Mouse (Mus musculus) midbrain, embryonic 13.5 days (tissue): Measurements from ENCODE around the gene Gm45618. TPM values are rescaled to one million over a fixed set of nuclear protein-coding genes. Genes with fewer than 3 reads are reported as not detected.

ENCODE experiments used
- ATAC-seq: fragments of 200-750 bp; cut with Nextera tagmentation; 2 replicates; pipeline ENCODE4 v1.8.0; 2017; ENCODE audit warnings: mild to moderate bottlenecking, moderate TSS enrichment, moderate library complexity
- H3K27ac ChIP-seq: fragments of 300-500 bp; sonication (generic); 2 replicates; pipeline ENCODE4 v1.5.1; 2015; ENCODE audit warnings: inconsistent platforms, mild to moderate bottlenecking, moderate library complexity
- H3K27me3 ChIP-seq: fragments of 300-500 bp; sonication (generic); 2 replicates; pipeline ENCODE4 v1.6.1; 2015; ENCODE audit warnings: mild to moderate bottlenecking, inconsistent platforms
- H3K36me3 ChIP-seq: fragments of 300-500 bp; sonication (generic); 2 replicates; pipeline ENCODE4 v1.6.1; 2015; ENCODE audit warnings: mild to moderate bottlenecking, inconsistent platforms
- H3K4me1 ChIP-seq: fragments of 300-500 bp; sonication (generic); replicated peaks from 2 replicates; pipeline ENCODE4 v1.6.1; 2015; ENCODE audit warnings: inconsistent platforms
- H3K4me2 ChIP-seq: fragments of 300-500 bp; sonication (generic); replicated peaks from 2 replicates; pipeline ENCODE4 v1.6.1; 2015; ENCODE audit warnings: moderate library complexity, mild to moderate bottlenecking, inconsistent platforms
- H3K4me3 ChIP-seq: fragments of 300-500 bp; sonication (generic); replicated peaks from 2 replicates; pipeline ENCODE4 v1.5.1; 2015; ENCODE audit warnings: mild to moderate bottlenecking, inconsistent platforms
- H3K9ac ChIP-seq: fragments of 300-500 bp; sonication (generic); replicated peaks from 2 replicates; pipeline ENCODE4 v1.6.1; 2015; ENCODE audit warnings: mild to moderate bottlenecking, inconsistent platforms
- H3K9me3 ChIP-seq: fragments of 300-500 bp; sonication (generic); 2 replicates; pipeline ENCODE4 v1.6.1; 2016; ENCODE audit warnings: mild to moderate bottlenecking, inconsistent platforms
- WGBS: fragments of 180-500 bp; shearing (Covaris S2); methylation state at CpG from one replicate; pipeline ENCODE4 v1.1.7; 2015; 5-methylcytosine and 5-hydroxymethylcytosine counted together
- polyA plus RNA-seq: library from polyadenylated mRNA; unstranded; fragments of >200 nt; fragmentation: Nextera tagmentation; extraction: Ambion mirVana; gene quantifications from 2 replicates; pipeline ENCODE4 v1.2.1, GENCODE M21; 2015

Gm45618 gene
- polyA plus RNA-seq, 1 experiment from 2014 or later = not detected

GRCm38 (mm10) chr7:142080876-142081275 lies 39.7 kb downstream of the Gm45618 start:
- Histone ChIP-seq H3K4me1 (peaks cover 26% of the 10 kb centered on the region), H3K4me3 (no peak overlapping the region), H3K36me3 (peaks cover 69% of the 10 kb centered on the region), H3K27me3 (peaks cover 41% of the 10 kb centered on the region), H3K9me3 (no peaks in the 10 kb centered on the region), H3K4me2 (no peak overlapping the region), H3K9ac (no peak overlapping the region), H3K27ac (no peak overlapping the region)
- WGBS = 71% methylated on average over 2 of the region's 2 CpGs
- no peak for ATAC-seq

GRCm38 (mm10) chr7:142079365-142079764 lies 41.2 kb downstream of the Gm45618 start:
- peaks cover 16% of the 10 kb centered on the region for H3K4me1 ChIP-seq
- no peak overlapping the region for H3K9ac ChIP-seq
- peaks cover 54% of the 10 kb centered on the region for H3K36me3 ChIP-seq
- no peak for ATAC-seq
- 61% methylated on average over 5 of the region's 5 CpGs for WGBS
- H3K4me3 ChIP-seq = no peak overlapping the region
- no peak overlapping the region for H3K4me2 ChIP-seq
- no peaks in the 10 kb centered on the region for H3K9me3 ChIP-seq
- no peak overlapping the region for H3K27ac ChIP-seq
- H3K27me3 ChIP-seq = peaks cover 31% of the 10 kb centered on the region

DNA sequence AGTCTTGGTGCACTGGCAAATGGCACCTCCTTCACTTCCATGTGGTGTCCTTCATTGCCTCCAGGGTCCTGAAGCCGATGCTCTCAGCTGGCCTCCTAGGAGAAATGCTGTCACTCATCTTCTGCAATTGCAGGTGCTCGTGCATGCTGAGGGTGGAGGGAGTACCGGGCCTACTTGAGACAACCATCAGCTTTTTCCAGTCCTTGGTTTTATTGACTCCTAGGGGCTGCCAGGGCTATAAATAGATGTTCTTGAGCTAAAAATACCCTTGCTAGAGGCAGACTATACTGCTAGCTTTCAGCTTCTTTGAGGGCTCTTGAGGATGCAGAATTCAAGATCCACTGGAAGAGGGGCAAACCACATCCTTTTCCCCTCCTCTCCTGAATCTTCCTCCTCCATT lies 43.4 kb downstream of the Gm45618 start:
- H3K27me3 ChIP-seq = peaks cover 9% of the 10 kb centered on the region
- peaks cover 32% of the 10 kb centered on the region for H3K36me3 ChIP-seq
- no peaks in the 10 kb centered on the region for H3K9me3 ChIP-seq
- no peak for ATAC-seq
- no peak overlapping the region for H3K27ac ChIP-seq
- no peak overlapping the region for H3K4me3 ChIP-seq
- H3K9ac ChIP-seq = no peak overlapping the region
- H3K4me2 ChIP-seq = no peak overlapping the region
- peaks cover 3% of the 10 kb centered on the region for H3K4me1 ChIP-seq
- WGBS = 75% methylated on average over 3 of the region's 3 CpGs

DNA sequence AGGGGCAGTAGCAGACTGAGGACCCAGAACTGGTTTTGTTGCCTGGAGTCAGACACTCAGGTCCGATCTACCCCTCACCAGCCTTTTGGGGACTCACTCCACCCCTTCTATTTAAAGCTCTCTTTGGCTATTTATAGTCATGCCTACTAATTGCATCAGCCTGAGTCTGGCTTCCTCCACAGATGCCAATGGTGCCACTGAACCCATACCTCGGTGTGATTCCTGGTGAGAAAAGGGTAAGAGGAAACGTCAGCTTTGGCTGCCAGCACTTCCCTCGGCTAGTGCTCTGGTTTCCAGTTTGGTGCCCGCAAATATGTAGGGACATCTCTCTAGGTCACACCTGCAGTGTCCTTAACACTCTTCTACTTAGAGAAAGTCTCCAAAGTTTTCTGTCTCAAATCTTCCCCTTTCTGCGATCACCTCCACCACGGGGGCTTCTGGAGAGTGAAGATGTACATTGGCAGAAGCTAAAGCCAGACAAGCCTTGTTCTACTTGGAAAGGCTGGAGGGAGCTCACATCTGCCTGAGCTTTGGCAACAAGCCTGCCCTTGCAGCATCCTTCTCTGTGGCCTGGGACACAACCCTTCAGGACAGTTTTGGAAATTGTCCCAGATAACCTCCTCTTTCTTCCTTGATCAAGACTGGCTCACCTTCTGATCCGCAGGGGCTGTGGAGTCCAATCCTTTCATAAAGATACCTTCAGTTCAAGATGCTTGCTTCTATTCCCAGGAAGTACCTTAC lies 46.2 kb downstream of the Gm45618 start:
- H3K4me1 ChIP-seq = peaks cover 8% of the 10 kb centered on the region
- H3K4me3 ChIP-seq = no peak overlapping the region
- H3K27ac ChIP-seq = no peak overlapping the region
- 75% methylated on average over 8 of the region's 8 CpGs for WGBS
- no peak for ATAC-seq
- H3K27me3 ChIP-seq = 0 out of 2 replicates have a peak, but pooled peaks cover 4% of the 10 kb centered on the region
- H3K36me3 ChIP-seq = peaks cover 5% of the 10 kb centered on the region
- no peak overlapping the region for H3K4me2 ChIP-seq
- H3K9me3 ChIP-seq = no peaks in the 10 kb centered on the region
- H3K9ac ChIP-seq = no peak overlapping the region

- Histone ChIP-seq H3K27ac (no peak overlapping the region), H3K4me3 (no peak overlapping the region), H3K27me3 (0 out of 2 replicates have a peak, but pooled peaks cover 9% of the 10 kb centered on the region), H3K9me3 (no peaks in the 10 kb centered on the region), H3K4me2 (no peak overlapping the region), H3K36me3 (no peaks in the 10 kb centered on the region), H3K9ac (no peak overlapping the region), H3K4me1 (peaks cover 8% of the 10 kb centered on the region)
- ATAC-seq = no peak; the same call in 1 of the 2 replicates
These were observed 48.8 kb downstream of the Gm45618 start for GRCm38 (mm10) chr7:142071717-142072116.

GRCm38 (mm10) chr7:142071212-142071578 lies 49.3 kb downstream of the Gm45618 start:
- Histone ChIP-seq H3K4me1 (peaks cover 8% of the 10 kb centered on the region), H3K27ac (no peak overlapping the region), H3K9me3 (no peaks in the 10 kb centered on the region), H3K27me3 (0 out of 2 replicates have a peak, but pooled peaks cover 9% of the 10 kb centered on the region), H3K9ac (no peak overlapping the region; the same call in 1 of the 2 replicates), H3K4me3 (peak overlapping the region; percentile 22; the same call in 1 of the 2 replicates), H3K36me3 (no peaks in the 10 kb centered on the region), H3K4me2 (peak overlapping the region; percentile 55)
- no peak; the same call in 1 of the 2 replicates for ATAC-seq
- WGBS = 4% methylated on average over 10 of the region's 10 CpGs

- no peaks in the 10 kb centered on the region for H3K9me3 ChIP-seq
- no peak overlapping the region; the same call in 1 of the 2 replicates for H3K9ac ChIP-seq
- H3K4me1 ChIP-seq = peaks cover 8% of the 10 kb centered on the region
- peak; percentile 92 for ATAC-seq
- 17% methylated on average over 13 of the region's 13 CpGs for WGBS
- peak overlapping the region; percentile 22; the same call in 1 of the 2 replicates for H3K4me3 ChIP-seq
- no peaks in the 10 kb centered on the region for H3K36me3 ChIP-seq
- no peak overlapping the region for H3K27ac ChIP-seq
- 0 out of 2 replicates have a peak, but pooled peaks cover 9% of the 10 kb centered on the region for H3K27me3 ChIP-seq
- peak overlapping the region; percentile 55 for H3K4me2 ChIP-seq
These were observed 49.9 kb downstream of the Gm45618 start for GRCm38 (mm10) chr7:142070458-142071211.

Other genes with a start within 250 kb of the Gm45618 start
- gene Tollip, start 202.2 kb downstream of the Gm45618 start, polyA plus RNA-seq = 69.0 and 71.2 TPM in 2 replicates
- 27.5 and 29.4 TPM in 2 replicates for gene Brsk2, start 171.0 kb downstream of the Gm45618 start, polyA plus RNA-seq
- gene Mob2, start 59.7 kb downstream of the Gm45618 start, polyA plus RNA-seq = 52.3 and 56.9 TPM in 2 replicates
- gene Dusp8, start 24.9 kb downstream of the Gm45618 start, polyA plus RNA-seq = 66.0 and 69.1 TPM in 2 replicates
- not detected in 2 replicates for gene Gm39115, start 15.3 kb upstream of the Gm45618 start, polyA plus RNA-seq
- gene Gm45337, start 23.9 kb upstream of the Gm45618 start, polyA plus RNA-seq = not detected in 2 replicates
- gene Gm29735, start 36.4 kb upstream of the Gm45618 start, polyA plus RNA-seq = not detected in 2 replicates
- gene Gm4553, start 45.0 kb upstream of the Gm45618 start, polyA plus RNA-seq = not detected in 2 replicates
- not detected in 2 replicates for gene Krtap5-2, start 55.3 kb upstream of the Gm45618 start, polyA plus RNA-seq
- gene Gm10153, start 69.7 kb upstream of the Gm45618 start, polyA plus RNA-seq = not detected in 2 replicates
- gene Krtap5-3, start 80.6 kb upstream of the Gm45618 start, polyA plus RNA-seq = not detected in 2 replicates
- gene Gm7579, start 91.1 kb upstream of the Gm45618 start, polyA plus RNA-seq = not detected in 2 replicates
- gene Krtap5-5, start 109.2 kb upstream of the Gm45618 start, polyA plus RNA-seq = not detected in 2 replicates
- not detected in 2 replicates for gene Gm40460, start 120.3 kb upstream of the Gm45618 start, polyA plus RNA-seq
- gene Gm2431, start 137.6 kb upstream of the Gm45618 start, polyA plus RNA-seq = not detected in 2 replicates
- not detected in 2 replicates for gene Gm4559, start 153.6 kb upstream of the Gm45618 start, polyA plus RNA-seq
- not detected in 2 replicates for gene Krtap5-1, start 176.4 kb upstream of the Gm45618 start, polyA plus RNA-seq
- gene Krtap5-4, start 182.8 kb upstream of the Gm45618 start, polyA plus RNA-seq = not detected in 2 replicates